Mouse (Mus musculus) cerebellum, adult 11-12 months (tissue): ENCODE results near the gene Rnf183.
"Not testable (repeated sequence)": the region's sequence is repeated elsewhere in the genome, so short reads cannot be mapped to it uniquely, and the experiment has no call there.

ENCODE experiments used
- DNase-seq: peaks from one replicate; pipeline ENCODE4 v3.0.0; 2022

The Rnf183 gene

GRCm38 (mm10) chr4:62435081-62435480 is at the start of gene Rnf183:
Gene Rnf183 (minus strand): TSS chr4:62435252.
- DNase-seq: no peak

- peak; percentile 26 for DNase-seq
Observed at GRCm38 (mm10) chr4:62480709-62481605, 45.9 kb upstream of the Rnf183 start.

GRCm38 (mm10) chr4:62479937-62480708 is 45.1 kb upstream of the Rnf183 start, which contains the start of gene Bspry:
Gene Bspry (plus strand): TSS chr4:62480053.
- peak; percentile 40 for DNase-seq

GRCm38 (mm10) chr4:62479593-62479936 is 44.5 kb upstream of the Rnf183 start:
- not testable (repeated sequence) for DNase-seq

- DNase-seq: no peak
Observed at GRCm38 (mm10) chr4:62477542-62478244, 42.6 kb upstream of the Rnf183 start.

- DNase-seq: no peak
Observed at GRCm38 (mm10) chr4:62475793-62476192, 40.7 kb upstream of the Rnf183 start.

GRCm38 (mm10) chr4:62475131-62475530 is 40.1 kb upstream of the Rnf183 start:
- no peak for DNase-seq

GRCm38 (mm10) chr4:62472071-62472470 is 37.0 kb upstream of the Rnf183 start:
- no peak for DNase-seq

- peak; percentile 76 for DNase-seq
Observed at GRCm38 (mm10) chr4:62470598-62471051, 35.6 kb upstream of the Rnf183 start, which contains the start of gene Wdr31. Gene Wdr31 (minus strand): TSS chr4:62470896.

GRCm38 (mm10) chr4:62468158-62468557 is 33.1 kb upstream of the Rnf183 start:
- no peak for DNase-seq

- no peak for DNase-seq
Observed at GRCm38 (mm10) chr4:62463124-62463523, 28.1 kb upstream of the Rnf183 start.

GRCm38 (mm10) chr4:62460348-62460747 is 25.3 kb upstream of the Rnf183 start:
- DNase-seq: no peak

- no peak for DNase-seq
Observed at GRCm38 (mm10) chr4:62459081-62459480, 24.0 kb upstream of the Rnf183 start.

GRCm38 (mm10) chr4:62454995-62455394 is 19.9 kb upstream of the Rnf183 start:
- peak; percentile 26 for DNase-seq

- DNase-seq: no peak
Observed at GRCm38 (mm10) chr4:62440986-62441385, 5.9 kb upstream of the Rnf183 start.

GRCm38 (mm10) chr4:62440544-62440943 is 5.5 kb upstream of the Rnf183 start:
- peak; percentile 93 for DNase-seq

GRCm38 (mm10) chr4:62439793-62440192 is 4.7 kb upstream of the Rnf183 start:
- no peak for DNase-seq

- no peak for DNase-seq
Observed at GRCm38 (mm10) chr4:62437871-62438270, 2.8 kb upstream of the Rnf183 start.

- no peak for DNase-seq
Observed at GRCm38 (mm10) chr4:62437256-62437778, 2.3 kb upstream of the Rnf183 start.

- no peak for DNase-seq
Observed at GRCm38 (mm10) chr4:62433939-62434870, 847 bp downstream of the Rnf183 start.

GRCm38 (mm10) chr4:62431522-62431921 is 3.5 kb downstream of the Rnf183 start:
- DNase-seq: no peak

GRCm38 (mm10) chr4:62430678-62431077 is 4.4 kb downstream of the Rnf183 start:
- DNase-seq: no peak
